Mouse (Mus musculus) adrenal gland, postnatal 4 days (tissue): ENCODE data around the gene Adamtsl3. TPM values are rescaled to one million over a fixed set of nuclear protein-coding genes. Genes with fewer than 3 reads are reported as not detected.
"Not testable (repeated sequence)": the region's sequence is repeated elsewhere in the genome, so short reads cannot be mapped to it uniquely, and the experiment has no call there.

Experiments used
- DNase-seq, 2 experiments: peaks; one replicate each; pipeline ENCODE4 v3.0.0; 2021 to 2022; ENCODE audit warnings: low spot score in 2 of 2, mixed read lengths in 2 of 2
- total RNA-seq, 2 experiments: library from RNA; stranded (reverse); gene quantifications; 2 replicates each; pipeline ENCODE4 v1.2.3; 2021

The Adamtsl3 gene
- total RNA-seq, 2 experiments from 2014 or later: 3.3 to 3.5 TPM

GRCm38 (mm10) chr7:82420329-82421052 lies 85.0 kb downstream of the Adamtsl3 start:
- not testable (repeated sequence) for DNase-seq

GRCm38 (mm10) chr7:82422561-82422960 lies 87.1 kb downstream of the Adamtsl3 start:
- DNase-seq: no peak

- no peak for DNase-seq
Observed at GRCm38 (mm10) chr7:82423602-82424001, 88.1 kb downstream of the Adamtsl3 start.

GRCm38 (mm10) chr7:82424281-82424680 lies 88.8 kb downstream of the Adamtsl3 start:
- DNase-seq: no peak

GRCm38 (mm10) chr7:82425374-82425773 lies 89.9 kb downstream of the Adamtsl3 start:
- DNase-seq: no peak

GRCm38 (mm10) chr7:82429447-82429846 lies 94.0 kb downstream of the Adamtsl3 start:
- DNase-seq: no peak

GRCm38 (mm10) chr7:82431572-82431971 lies 96.1 kb downstream of the Adamtsl3 start:
- DNase-seq: no peak

GRCm38 (mm10) chr7:82433226-82433625 lies 97.7 kb downstream of the Adamtsl3 start:
- DNase-seq: no peak

- DNase-seq: no peak
Observed at GRCm38 (mm10) chr7:82458376-82458775, 122.9 kb downstream of the Adamtsl3 start.

- no peak for DNase-seq
Observed at GRCm38 (mm10) chr7:82462921-82463523, 127.5 kb downstream of the Adamtsl3 start.

GRCm38 (mm10) chr7:82464364-82464763 lies 128.9 kb downstream of the Adamtsl3 start:
- DNase-seq: no peak

GRCm38 (mm10) chr7:82465437-82465836 lies 129.9 kb downstream of the Adamtsl3 start:
- no peak for DNase-seq

- no peak for DNase-seq
Observed at GRCm38 (mm10) chr7:82476441-82477221, 141.1 kb downstream of the Adamtsl3 start.

- DNase-seq: no peak
Observed at GRCm38 (mm10) chr7:82478461-82478860, 143.0 kb downstream of the Adamtsl3 start.

- DNase-seq: no peak
Observed at GRCm38 (mm10) chr7:82478861-82479755, 143.6 kb downstream of the Adamtsl3 start.

- no peak for DNase-seq
Observed at GRCm38 (mm10) chr7:82483426-82483825, 147.9 kb downstream of the Adamtsl3 start.

GRCm38 (mm10) chr7:82484834-82485233 lies 149.3 kb downstream of the Adamtsl3 start:
- no peak for DNase-seq

- DNase-seq: no peak
Observed at GRCm38 (mm10) chr7:82485344-82485954, 150.0 kb downstream of the Adamtsl3 start.

GRCm38 (mm10) chr7:82491018-82491417 lies 155.5 kb downstream of the Adamtsl3 start:
- DNase-seq: no peak

- DNase-seq: no peak
Observed at GRCm38 (mm10) chr7:82492881-82493280, 157.4 kb downstream of the Adamtsl3 start.

GRCm38 (mm10) chr7:82494220-82494619 lies 158.7 kb downstream of the Adamtsl3 start:
- DNase-seq: no peak
